Mouse (Mus musculus) right cerebral cortex, postnatal 10 days (tissue): Measurements from ENCODE around the gene Lrsam1.
A peak's percentile ranks its signal among the peaks of the same experiment; 100 is the strongest.

ENCODE experiments used
- DNase-seq, 2 experiments: peaks; one replicate each; pipeline ENCODE4 v3.0.0; 2021; ENCODE audit warnings: low spot score in 2 of 2

Lrsam1 gene

DNA sequence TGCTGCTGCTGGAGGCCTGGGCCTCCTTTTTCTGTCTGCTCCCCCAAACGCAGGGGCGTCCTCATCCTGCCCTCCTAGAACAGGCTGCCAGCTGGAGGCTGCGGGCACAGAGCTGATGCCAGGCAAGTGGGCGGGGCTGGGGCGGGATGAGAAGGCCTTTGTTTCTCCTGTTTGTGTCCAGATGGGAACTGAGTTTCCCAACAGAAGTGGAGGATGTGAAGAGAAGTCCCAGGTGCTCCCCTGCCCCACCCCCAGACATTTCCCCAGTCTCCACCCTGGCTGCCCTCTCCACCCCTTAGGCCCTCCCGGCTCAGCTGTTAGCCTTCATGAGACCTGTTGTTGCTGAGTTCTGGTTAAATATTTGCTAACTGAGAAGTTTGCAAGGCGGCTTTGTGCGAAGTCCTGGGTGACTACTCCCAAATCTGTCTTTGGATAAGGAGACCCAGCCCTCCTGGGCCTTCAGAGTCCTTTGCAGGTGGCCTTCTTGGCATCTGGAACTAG lies 65.8 kb downstream of the Lrsam1 start:
- DNase-seq, result no peak

DNA sequence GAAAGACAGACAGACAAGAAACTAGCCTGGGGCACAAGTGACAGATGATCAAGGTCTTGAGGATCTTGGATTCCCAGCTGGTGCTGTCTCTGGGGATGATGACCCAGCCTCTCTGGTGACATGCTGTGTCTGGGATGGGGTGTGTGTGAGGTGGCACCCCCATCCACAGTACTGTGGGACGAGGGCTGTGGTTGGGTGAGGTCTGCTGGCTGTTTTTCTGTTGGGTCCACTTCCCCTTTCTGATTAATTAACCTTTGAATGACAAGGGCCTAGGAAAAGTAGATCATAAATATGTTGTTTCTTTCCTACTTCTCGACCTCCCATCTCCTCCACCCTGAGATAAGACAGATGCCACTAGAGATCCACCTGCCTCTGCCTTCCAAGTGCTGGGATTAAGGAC lies 67.3 kb downstream of the Lrsam1 start:
- no peak for DNase-seq

GRCm38 (mm10) chr2:32892490-32892889 lies 68.9 kb downstream of the Lrsam1 start:
- DNase-seq, result peak in 1 of 2 experiments; percentile 19

GRCm38 (mm10) chr2:32891278-32891677 lies 70.1 kb downstream of the Lrsam1 start:
- DNase-seq, result no peak

DNA sequence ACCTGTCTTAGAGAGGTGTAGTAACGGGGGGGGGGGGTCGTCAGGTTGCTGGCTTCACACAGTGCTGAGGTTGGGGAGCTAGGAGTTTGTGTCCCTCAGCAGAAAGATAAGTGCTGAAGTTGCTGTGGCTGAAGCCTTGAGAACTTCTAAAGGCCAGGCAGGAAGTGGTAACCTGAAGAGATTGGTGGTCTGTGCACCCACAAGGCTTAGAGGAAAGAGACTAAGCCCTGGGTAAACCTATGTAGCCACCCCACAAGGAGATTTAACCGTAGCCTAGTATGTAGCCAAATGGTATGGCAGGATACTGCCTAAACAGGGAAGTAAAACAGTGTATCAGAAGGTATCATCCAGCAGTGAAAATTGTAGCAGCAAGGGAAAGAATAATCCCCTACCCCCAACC lies 71.1 kb downstream of the Lrsam1 start:
- DNase-seq, result no peak

DNA sequence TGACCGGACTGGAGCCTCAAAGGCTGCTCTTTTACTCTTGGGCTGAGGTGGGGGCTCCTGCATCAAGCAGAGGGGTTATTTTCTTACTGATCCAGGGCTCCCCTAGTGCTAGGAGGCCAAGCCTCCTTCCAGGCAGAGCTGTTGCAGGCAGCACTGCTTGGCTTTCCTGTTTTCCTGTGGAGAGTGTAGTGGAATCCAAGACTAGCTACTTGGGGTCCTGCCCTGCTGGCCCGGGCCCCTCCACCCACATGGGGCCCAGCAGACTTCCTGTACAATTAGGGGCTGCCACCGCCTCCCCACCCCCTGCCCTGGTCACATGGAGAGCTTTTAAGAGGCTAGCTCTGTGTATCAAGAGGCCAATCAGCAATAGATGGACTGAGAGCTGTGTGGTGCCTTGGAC lies 72.9 kb downstream of the Lrsam1 start:
- peak in 1 of 2 experiments; percentile 21 for DNase-seq

DNA sequence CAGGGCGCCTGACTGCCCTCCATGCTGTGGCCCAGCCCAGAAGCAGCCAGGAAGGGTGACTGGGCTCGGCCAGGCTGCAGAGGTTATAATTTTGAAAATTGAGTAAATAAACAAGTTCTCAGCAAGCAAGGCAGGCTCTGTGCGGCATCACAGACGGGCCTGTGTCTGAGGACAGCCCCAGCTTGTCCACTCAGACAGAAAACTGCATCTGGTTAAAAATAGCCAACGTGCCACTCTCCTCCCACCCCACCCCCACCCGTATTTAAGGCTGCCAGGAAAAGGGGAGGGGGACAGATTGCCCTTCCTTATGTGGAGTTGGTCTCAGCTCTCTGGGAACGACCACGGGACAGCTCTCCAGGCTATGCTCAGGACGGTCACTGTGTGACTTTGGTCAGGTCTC lies 73.4 kb downstream of the Lrsam1 start:
- peak in 1 of 2 experiments; percentile 23 for DNase-seq

- DNase-seq, result no peak
Measured at GRCm38 (mm10) chr2:32884745-32885144, 76.7 kb downstream of the Lrsam1 start.

- DNase-seq, result no peak
Measured at GRCm38 (mm10) chr2:32882283-32883043, 79.0 kb downstream of the Lrsam1 start.

- peak; percentile 75 to 77 for DNase-seq
Measured at GRCm38 (mm10) chr2:32881723-32882122, 79.7 kb downstream of the Lrsam1 start.

DNA sequence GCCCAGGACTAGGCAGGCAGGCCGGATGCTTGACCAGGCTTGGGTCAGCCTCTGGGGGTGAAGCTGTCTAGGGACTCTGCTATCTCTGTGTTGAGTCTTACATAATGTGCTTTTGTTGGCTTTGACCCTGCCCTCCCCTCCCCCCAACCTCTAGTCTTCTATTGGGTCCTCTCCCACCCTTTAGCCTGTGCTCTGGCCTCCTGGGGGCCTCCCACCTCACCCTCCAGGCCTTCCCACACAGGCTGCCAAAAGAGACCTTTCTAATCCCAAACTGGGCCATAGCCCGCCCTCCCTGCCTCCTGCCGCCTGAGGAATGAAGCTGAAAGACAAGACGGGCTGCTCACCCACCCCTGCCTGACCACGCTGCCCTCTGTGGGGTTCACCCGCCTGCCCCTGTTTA lies 80.4 kb downstream of the Lrsam1 start:
- no peak for DNase-seq

GRCm38 (mm10) chr2:32879593-32879992 lies 81.8 kb downstream of the Lrsam1 start:
- no peak for DNase-seq

GRCm38 (mm10) chr2:32878396-32878795 lies 83.0 kb downstream of the Lrsam1 start:
- DNase-seq, result no peak

DNA sequence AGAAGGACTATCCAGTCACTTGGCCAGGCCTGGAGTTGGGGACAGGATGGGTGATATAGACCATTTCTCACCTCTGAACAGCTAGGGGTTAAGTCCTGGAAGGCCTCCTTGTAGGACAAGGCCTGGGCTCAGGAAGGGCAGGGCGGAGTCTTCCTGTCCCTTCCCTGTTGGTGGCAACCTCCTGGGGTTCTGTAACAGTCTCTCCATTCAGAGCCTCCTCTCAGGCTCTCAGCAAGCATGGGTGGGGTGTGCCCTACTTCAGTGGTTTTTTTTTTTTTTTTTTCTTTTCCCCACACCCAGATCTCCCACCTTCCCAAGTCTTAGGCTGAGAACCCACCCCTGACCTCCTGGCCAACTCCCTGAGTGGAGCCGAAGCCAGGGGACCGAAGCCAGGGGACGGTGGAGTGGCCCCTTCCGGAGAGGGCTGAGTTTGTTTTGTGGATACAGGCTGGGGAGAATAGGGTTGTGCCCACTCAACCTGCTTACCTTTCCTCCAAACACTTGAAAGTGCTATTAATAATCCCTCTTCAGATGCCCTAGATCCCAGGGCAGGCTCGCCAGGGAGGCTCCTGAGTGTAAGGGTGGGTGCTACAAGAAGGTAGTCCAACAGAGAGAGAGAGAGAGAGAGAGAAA lies 83.5 kb downstream of the Lrsam1 start:
- no peak for DNase-seq

DNA sequence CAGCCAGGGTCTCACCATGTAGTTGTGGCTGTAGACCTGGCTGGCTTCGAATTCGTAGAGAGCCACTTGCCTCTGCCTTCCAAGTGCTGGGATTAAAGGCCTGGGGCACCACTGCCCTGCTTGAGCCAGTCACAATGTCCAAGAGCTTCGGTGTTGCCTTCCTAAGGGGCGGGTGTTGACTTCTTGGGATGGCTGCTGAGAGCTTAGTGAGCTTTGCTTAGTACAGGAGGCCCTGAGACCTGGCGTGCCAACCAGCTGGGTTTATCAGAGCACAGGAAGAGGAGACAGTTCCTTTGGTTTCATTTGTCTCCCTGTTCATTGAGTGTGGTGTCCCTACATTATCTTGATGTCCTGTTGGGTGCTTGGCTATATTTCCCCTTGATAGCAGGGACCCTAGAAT lies 84.1 kb downstream of the Lrsam1 start:
- DNase-seq, result no peak

DNA sequence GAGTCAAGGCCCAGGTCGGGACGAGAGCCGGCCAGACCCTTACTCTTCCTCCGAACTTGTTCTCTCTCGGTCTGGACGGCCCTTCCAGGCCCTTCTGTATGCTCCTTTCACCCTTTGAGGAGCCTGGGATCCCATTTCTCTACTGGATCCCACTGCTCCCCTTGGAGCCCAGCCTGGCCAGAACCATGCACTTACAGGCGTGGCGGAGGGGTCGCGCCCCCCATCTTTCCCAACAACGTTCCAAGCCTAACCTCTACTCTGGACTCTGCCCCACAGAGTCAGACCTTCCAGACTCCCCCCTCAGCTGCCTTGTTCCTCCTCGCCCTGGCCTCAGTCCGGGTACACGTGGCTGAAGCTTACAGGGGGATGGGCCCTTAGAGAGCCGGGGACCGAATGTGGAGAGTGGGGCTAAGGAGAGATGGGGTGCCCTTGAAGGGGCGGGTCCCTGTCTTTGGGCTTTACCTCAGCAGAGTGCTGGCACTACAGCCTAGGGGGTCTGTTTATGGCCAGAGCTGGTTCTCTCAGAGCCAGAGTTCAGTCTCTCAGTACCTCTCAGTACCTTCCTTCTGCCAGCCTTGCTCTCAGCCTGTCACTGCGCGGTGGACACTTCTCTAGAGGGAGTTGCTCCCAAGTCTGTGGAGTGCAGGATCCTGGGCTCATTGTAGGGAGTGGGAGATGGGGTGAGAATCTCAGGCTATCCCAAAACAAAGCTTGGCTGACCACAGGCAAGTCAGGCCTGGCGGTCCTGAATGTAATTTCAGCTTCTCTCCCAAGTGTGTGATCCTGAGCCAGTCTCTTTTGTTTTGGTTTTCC lies 84.7 kb downstream of the Lrsam1 start:
- no peak for DNase-seq

GRCm38 (mm10) chr2:32875675-32876489 lies 85.5 kb downstream of the Lrsam1 start, which contains the start of gene Fam129b:
Fam129b (plus strand) TSS chr2:32876114.
- DNase-seq, result peak; percentile 81 to 82
